In the genomic region with DNA sequence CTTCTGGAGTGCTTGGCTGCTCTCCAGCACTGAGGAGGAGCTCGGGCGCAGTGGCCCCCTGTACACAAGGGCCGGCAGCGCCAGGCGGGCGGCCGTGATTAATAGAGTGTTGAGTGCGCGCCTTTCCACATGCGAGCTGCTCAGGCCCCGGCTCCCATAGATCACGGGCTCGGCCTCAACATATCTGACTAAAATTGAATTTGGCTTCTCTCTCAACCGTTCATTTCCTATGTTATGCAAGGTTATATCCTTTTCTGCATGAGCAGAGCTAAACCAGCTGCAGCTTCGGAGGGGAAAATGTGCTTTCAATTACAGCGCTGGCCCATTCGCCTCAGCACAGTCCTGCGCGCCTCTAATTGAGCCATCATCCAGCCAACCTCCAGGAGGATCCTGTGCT, we compare ENCODE assay signal across 8 mouse cellular contexts.
DNase-seq lines count a peak whose midpoint lies in the region; ATAC-seq and TF ChIP-seq lines count a peak whose summit lies in the region.

No protein-coding gene starts in this region.

- no peak for ATAC-seq in intestine, postnatal 0 days
- ATAC-seq in lung, embryonic 16.5 days (ENCODE audit: low read depth) = peak; percentile 99

- no peaks in the 10 kb centered on the region for H3K27me3 ChIP-seq in intestine, postnatal 0 days (replicated peaks; ENCODE audit: control insufficient read depth, insufficient read depth, low read length)
- no peaks in the 10 kb centered on the region for H3K27me3 ChIP-seq in lung, embryonic 16.5 days (ENCODE audit: control insufficient read depth, insufficient read depth, low read depth, low read length)
- no peaks in the 10 kb centered on the region for H3K27me3 ChIP-seq in splenic B cell, adult 2 months (ENCODE audit: control insufficient read depth, insufficient read depth, low read length, poor library complexity, severe bottlenecking)

- H3K4me1 ChIP-seq in intestine, postnatal 0 days (replicated peaks; ENCODE audit: control insufficient read depth, insufficient read depth, low read length) = peaks cover 3% of the 10 kb centered on the region; the same call in 1 of the 2 replicates
- peaks cover 23% of the 10 kb centered on the region for H3K4me1 ChIP-seq in lung, embryonic 16.5 days (replicated peaks; ENCODE audit: control insufficient read depth, insufficient read depth, low read length)

- peak; percentile 46 for DNase-seq in right cerebral cortex, postnatal 4 days
- DNase-seq in right cerebral cortex, postnatal 25 days = no peak
- peak; percentile 17 for DNase-seq in embryo, embryonic 9.5 days (ENCODE audit: extremely low spot score)
- DNase-seq in heart, adult 8-10 months (ENCODE audit: low spot score) = peak; percentile 19
- DNase-seq in splenic B cell, adult 2 months (ENCODE audit: low read depth, low spot score) = peak; percentile 37
- no peak for DNase-seq in frontal cortex, postnatal 25 days (ENCODE audit: low spot score in 2 of 2)

- TF ChIP-seq CTCF in intestine, postnatal 0 days (IDR thresholded peaks at IDR 0.05; ENCODE audit: low read depth) = no peak

- H3K4me2 ChIP-seq in intestine, postnatal 0 days (replicated peaks; ENCODE audit: low read depth) = peak overlapping the region; percentile 49
- peak overlapping the region; percentile 36; the same call in 1 of the 2 replicates for H3K4me2 ChIP-seq in lung, embryonic 16.5 days (ENCODE audit: low read depth, low read length)

- H3K36me3 ChIP-seq in intestine, postnatal 0 days (ENCODE audit: control insufficient read depth, insufficient read depth) = peaks cover 3% of the 10 kb centered on the region; the same call in 1 of the 2 replicates
- peaks cover 7% of the 10 kb centered on the region for H3K36me3 ChIP-seq in lung, embryonic 16.5 days (ENCODE audit: control insufficient read depth, insufficient read depth, low read length)
- no peaks in the 10 kb centered on the region for H3K36me3 ChIP-seq in splenic B cell, adult 2 months (ENCODE audit: control insufficient read depth, insufficient read depth, low read length, poor library complexity, severe bottlenecking)

- no peak overlapping the region for H3K4me3 ChIP-seq in intestine, postnatal 0 days (ENCODE audit: low read depth, low read length)
- H3K4me3 ChIP-seq in lung, embryonic 16.5 days (ENCODE audit: low read length) = no peak overlapping the region

- no peak overlapping the region for H3K27ac ChIP-seq in intestine, postnatal 0 days (ENCODE audit: low read depth, low read length)
- peak overlapping the region; percentile 93 for H3K27ac ChIP-seq in lung, embryonic 16.5 days (ENCODE audit: low read length)

- H3K9ac ChIP-seq in intestine, postnatal 0 days (ENCODE audit: low read depth, low read length) = no peak overlapping the region
- peak overlapping the region; percentile 3; the same call in 1 of the 2 replicates for H3K9ac ChIP-seq in lung, embryonic 16.5 days (ENCODE audit: low read length)

- H3K9me3 ChIP-seq in intestine, postnatal 0 days (ENCODE audit: control insufficient read depth) = no peaks in the 10 kb centered on the region
- H3K9me3 ChIP-seq in lung, embryonic 16.5 days (ENCODE audit: control insufficient read depth, low read length) = peaks cover 5% of the 10 kb centered on the region; the same call in 1 of the 2 replicates

- WGBS in intestine, postnatal 0 days = 40% methylated on average over 19 of the region's 19 CpGs
- 9% methylated on average over 19 of the region's 19 CpGs for WGBS in lung, embryonic 16.5 days

Comparison
In these comparisons a context has a peak if more than half of its experiments do, and no peak if none do; other contexts are left out.
1. DNase-seq: peak in right cerebral cortex, postnatal 4 days (single experiment), embryo, embryonic 9.5 days (single experiment), heart, adult 8-10 months (single experiment) and splenic B cell, adult 2 months (single experiment); none in right cerebral cortex, postnatal 25 days (single experiment) and frontal cortex, postnatal 25 days (0 of 2).